Comparison of ENCODE assay signal across 18 mouse cellular contexts in the genomic region with DNA sequence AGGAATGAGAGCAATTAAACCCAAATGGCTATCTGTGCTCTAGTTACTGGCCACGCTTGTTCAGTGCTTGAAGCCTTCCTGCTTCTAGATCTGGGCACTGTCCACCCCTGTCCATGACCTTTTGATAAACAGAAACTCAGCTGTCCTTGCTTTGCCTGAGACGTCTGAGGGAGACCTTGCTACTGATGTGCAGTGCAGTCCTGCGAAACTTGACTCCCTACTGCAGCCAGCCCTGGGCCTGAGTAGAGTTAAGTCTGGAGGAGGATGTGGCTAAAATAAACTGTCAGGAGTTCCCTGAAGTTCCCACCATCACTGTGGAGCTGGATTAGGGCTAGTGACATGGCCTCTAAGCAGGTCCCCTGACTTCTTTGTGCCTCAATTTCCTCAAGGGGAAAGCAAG.
DNase-seq lines count a peak whose midpoint lies in the region; ATAC-seq and TF ChIP-seq lines count a peak whose summit lies in the region.
"Had no signal": no experiment of that assay in that cellular context is flagged by ENCODE, and none has a peak within 500 bp of the region (broad histone marks: within the 10 kb centered on the region; RNA-seq: fewer than 3 reads in every experiment).

No protein-coding gene starts in this region.

- no peak for TF ChIP-seq POLR2A in kidney, adult 2 months (IDR thresholded peaks at IDR 0.05; ENCODE audit: low read depth, low read length)

- H3K4me3 ChIP-seq in kidney, embryonic 15.5 days (replicated peaks) = no peak overlapping the region
- H3K4me3 ChIP-seq in kidney, adult 2 months (ENCODE audit: insufficient read depth, low read depth, low read length) = no peak overlapping the region
- H3K4me3 ChIP-seq: hindbrain, embryonic 13.5 days; limb, embryonic 15.5 days; liver, embryonic 15.5 days; megakaryocyte, embryonic 14.5 days had no signal

- no peaks in the 10 kb centered on the region for H3K36me3 ChIP-seq in kidney, embryonic 15.5 days
- no peaks in the 10 kb centered on the region for H3K36me3 ChIP-seq in kidney, adult 2 months (ENCODE audit: control insufficient read depth, insufficient read depth, low read length)
- H3K36me3 ChIP-seq: hindbrain, embryonic 13.5 days; limb, embryonic 15.5 days; liver, embryonic 15.5 days had no signal

- H3K9me3 ChIP-seq in kidney, embryonic 15.5 days (replicated peaks) = no peaks in the 10 kb centered on the region
- H3K9me3 ChIP-seq: hindbrain, embryonic 13.5 days; limb, embryonic 15.5 days; liver, embryonic 15.5 days had no signal

- no peaks in the 10 kb centered on the region for H3K27me3 ChIP-seq in kidney, embryonic 15.5 days
- no peaks in the 10 kb centered on the region for H3K27me3 ChIP-seq in kidney, adult 2 months (replicated peaks; ENCODE audit: control insufficient read depth, insufficient read depth, low read length)
- H3K27me3 ChIP-seq: hindbrain, embryonic 13.5 days; limb, embryonic 15.5 days; liver, embryonic 15.5 days had no signal

- intact Hi-C loops in gastrocnemius, postnatal 36 days (cut with DNase I) = no loop called here
- intact Hi-C loops in left cerebral cortex, postnatal 14 days (cut with DNase I) = no loop called here

- no peak overlapping the region for H3K9ac ChIP-seq in kidney, embryonic 15.5 days
- H3K9ac ChIP-seq: hindbrain, embryonic 13.5 days; limb, embryonic 15.5 days; liver, embryonic 15.5 days had no signal

- 25% methylated on average over 3 of the region's 3 CpGs for WGBS in kidney, embryonic 15.5 days
- WGBS in kidney, adult 2 months = 62% methylated on average over 3 of the region's 3 CpGs

- ATAC-seq in kidney, embryonic 15.5 days (replicated peaks; ENCODE audit: low FRiP score) = peak; percentile 61; the same call in 1 of the 2 replicates
- ATAC-seq: inflammation-experienced regulatory T-cells, adult 6 months had no signal

- peaks cover 19% of the 10 kb centered on the region for H3K4me1 ChIP-seq in kidney, embryonic 15.5 days
- H3K4me1 ChIP-seq in kidney, adult 2 months (ENCODE audit: control insufficient read depth, insufficient read depth, low read length) = no peaks in the 10 kb centered on the region
- H3K4me1 ChIP-seq: liver, embryonic 15.5 days had no signal

- no peak for TF ChIP-seq CTCF in kidney, adult 2 months (conservative IDR thresholded peaks at IDR 0.05; ENCODE audit: insufficient read depth, insufficient read length, low read depth, low read length)

- H3K27ac ChIP-seq in kidney, embryonic 15.5 days = no peak overlapping the region
- no peak overlapping the region for H3K27ac ChIP-seq in kidney, adult 2 months (ENCODE audit: insufficient read depth, low read depth, low read length)
- H3K27ac ChIP-seq: hindbrain, embryonic 13.5 days; limb, embryonic 15.5 days; liver, embryonic 15.5 days had no signal

- no peak for DNase-seq in kidney, adult 2 months
- peak; percentile 58 for DNase-seq in ovary, adult 18-20 months (ENCODE audit: low spot score)
- DNase-seq in ovary, postnatal 10 days (ENCODE audit: low spot score) = no peak
- peak; percentile 18 for DNase-seq in adrenal gland, postnatal 25 days
- DNase-seq in gastrocnemius, postnatal 36 days = no peak
- no peak for DNase-seq in left cerebral cortex, postnatal 14 days (ENCODE audit: low spot score in 2 of 2)
- DNase-seq: cerebellum, adult 2 months; heart, postnatal 10 days; kidney, postnatal 14 days; lung, postnatal 14 days; thymus, adult 2 months had no signal

- no peak overlapping the region for H3K4me2 ChIP-seq in kidney, embryonic 15.5 days
- H3K4me2 ChIP-seq: heart, embryonic 11.5 days; hindbrain, embryonic 13.5 days; limb, embryonic 15.5 days; liver, embryonic 15.5 days had no signal

Comparison
In these comparisons a context has a peak if more than half of its experiments do, and no peak if none do; other contexts are left out.
1. DNase-seq: peak in ovary, adult 18-20 months (single experiment) and adrenal gland, postnatal 25 days (single experiment); none in kidney, adult 2 months (single experiment), ovary, postnatal 10 days (single experiment), gastrocnemius, postnatal 36 days (0 of 2) and left cerebral cortex, postnatal 14 days (0 of 2).